Mouse (Mus musculus): ENCODE data around the gene Men1. TPM values are rescaled to one million over a fixed set of nuclear protein-coding genes. Genes with fewer than 3 reads are reported as not detected.

The Men1 gene
- polyA plus RNA-seq, 1 experiment from 2014 or later = 61.3 TPM

GRCm38 (mm10) chr19:6390251-6390650 is 55.5 kb downstream of the Men1 start:
- no peaks in the 10 kb centered on the region for H3K27me3 ChIP-seq (replicated peaks; ENCODE audit: control insufficient read depth, insufficient read depth, low read length)
- ATAC-seq = no peak
- 47% methylated on average over 6 of the region's 6 CpGs for WGBS

More at GRCm38 (mm10) chr19:6390251-6390650, 55.5 kb downstream of the Men1 start:
- no peak overlapping the region; the same call in 1 of the 2 replicates for H3K4me3 ChIP-seq (ENCODE audit: low read length)
- H3K9me3 ChIP-seq (ENCODE audit: control insufficient read depth, low read length) = no peaks in the 10 kb centered on the region
- H3K4me1 ChIP-seq (ENCODE audit: control insufficient read depth, insufficient read depth, low read length) = peaks cover 17% of the 10 kb centered on the region
- H3K4me2 ChIP-seq (ENCODE audit: low read depth, low read length) = peak overlapping the region; percentile 67
- H3K36me3 ChIP-seq (ENCODE audit: control insufficient read depth, insufficient read depth, low read length) = 0 out of 2 replicates have a peak, but pooled peaks cover 3% of the 10 kb centered on the region
- 0 out of 2 replicates have a peak overlapping the region, but pooled peaks have one; percentile 61 for H3K9ac ChIP-seq (ENCODE audit: low read depth, low read length)
- no peak overlapping the region for H3K27ac ChIP-seq (ENCODE audit: low read length)

Small RNA genes lying within 50 kb of the gene (microRNA-seq; reads per million reads assigned to microRNA genes)
- not detected for gene Mir6989

Other genes starting within 250 kb of the Men1 start
- gene Cdca5, start 250.0 kb upstream of the Men1 start, polyA plus RNA-seq (2015; fragmentation: Nextera tagmentation; extraction: Ambion mirVana) = 27.7 and 31.4 TPM in 2 replicates
- 0.28 and 0.29 TPM in 2 replicates for gene AC131692.1, start 240.6 kb upstream of the Men1 start, polyA plus RNA-seq (2015; fragmentation: Nextera tagmentation; extraction: Ambion mirVana)
- gene Naaladl1, start 229.2 kb upstream of the Men1 start, polyA plus RNA-seq (2015; fragmentation: Nextera tagmentation; extraction: Ambion mirVana) = 71.9 and 102 TPM in 2 replicates
- gene Sac3d1, start 216.3 kb upstream of the Men1 start, polyA plus RNA-seq (2015; fragmentation: Nextera tagmentation; extraction: Ambion mirVana) = 33.4 and 35.7 TPM in 2 replicates
- gene Snx15, start 206.7 kb upstream of the Men1 start, polyA plus RNA-seq (2015; fragmentation: Nextera tagmentation; extraction: Ambion mirVana) = 36.8 and 37.0 TPM in 2 replicates
- 1.1 and 1.8 TPM in 2 replicates for gene Batf2, start 194.0 kb upstream of the Men1 start, polyA plus RNA-seq (2015; fragmentation: Nextera tagmentation; extraction: Ambion mirVana)
- gene Arl2, start 193.4 kb upstream of the Men1 start, polyA plus RNA-seq (2015; fragmentation: Nextera tagmentation; extraction: Ambion mirVana) = 102 and 103 TPM in 2 replicates
- gene Majin, start 150.6 kb upstream of the Men1 start, polyA plus RNA-seq (2015; fragmentation: Nextera tagmentation; extraction: Ambion mirVana) = not detected in 2 replicates
- gene Gpha2, start 108.6 kb upstream of the Men1 start, polyA plus RNA-seq (2015; fragmentation: Nextera tagmentation; extraction: Ambion mirVana) = 0.23 and 0.65 TPM in 2 replicates
- 21.0 and 23.5 TPM in 2 replicates for gene Ppp2r5b, start 99.1 kb upstream of the Men1 start, polyA plus RNA-seq (2015; fragmentation: Nextera tagmentation; extraction: Ambion mirVana)
- gene Atg2a, start 93.3 kb upstream of the Men1 start, polyA plus RNA-seq (2015; fragmentation: Nextera tagmentation; extraction: Ambion mirVana) = 7.4 and 8.4 TPM in 2 replicates
- gene Ehd1, start 58.3 kb upstream of the Men1 start, polyA plus RNA-seq (2015; fragmentation: Nextera tagmentation; extraction: Ambion mirVana) = 135 and 158 TPM in 2 replicates
- 1.2 and 1.5 TPM in 2 replicates for gene Cdc42bpg, start 28.5 kb upstream of the Men1 start, polyA plus RNA-seq (2015; fragmentation: Nextera tagmentation; extraction: Ambion mirVana)
- 7.9 and 10.0 TPM in 2 replicates for gene Map4k2, start 6.2 kb downstream of the Men1 start, polyA plus RNA-seq (2015; fragmentation: Nextera tagmentation; extraction: Ambion mirVana)
- gene Sf1, start 28.7 kb downstream of the Men1 start, polyA plus RNA-seq (2015; fragmentation: Nextera tagmentation; extraction: Ambion mirVana) = 94.7 and 103 TPM in 2 replicates
- gene Pygm, start 49.4 kb downstream of the Men1 start, polyA plus RNA-seq (2015; fragmentation: Nextera tagmentation; extraction: Ambion mirVana) = 6.0 and 6.8 TPM in 2 replicates
- gene Rasgrp2, start 64.4 kb downstream of the Men1 start, polyA plus RNA-seq (2015; fragmentation: Nextera tagmentation; extraction: Ambion mirVana) = 41.8 and 47.0 TPM in 2 replicates
- gene Nrxn2, start 83.8 kb downstream of the Men1 start, polyA plus RNA-seq (2015; fragmentation: Nextera tagmentation; extraction: Ambion mirVana) = 0.73 and 0.97 TPM in 2 replicates
- not detected in 2 replicates for gene Slc22a12, start 208.1 kb downstream of the Men1 start, polyA plus RNA-seq (2015; fragmentation: Nextera tagmentation; extraction: Ambion mirVana)

Data from intestine, embryonic 16.5 days (tissue).